Mouse (Mus musculus): ENCODE data around the gene Gm20498.
"Not testable (repeated sequence)": the region's sequence is repeated elsewhere in the genome, so short reads cannot be mapped to it uniquely, and the experiment has no call there.

DNA sequence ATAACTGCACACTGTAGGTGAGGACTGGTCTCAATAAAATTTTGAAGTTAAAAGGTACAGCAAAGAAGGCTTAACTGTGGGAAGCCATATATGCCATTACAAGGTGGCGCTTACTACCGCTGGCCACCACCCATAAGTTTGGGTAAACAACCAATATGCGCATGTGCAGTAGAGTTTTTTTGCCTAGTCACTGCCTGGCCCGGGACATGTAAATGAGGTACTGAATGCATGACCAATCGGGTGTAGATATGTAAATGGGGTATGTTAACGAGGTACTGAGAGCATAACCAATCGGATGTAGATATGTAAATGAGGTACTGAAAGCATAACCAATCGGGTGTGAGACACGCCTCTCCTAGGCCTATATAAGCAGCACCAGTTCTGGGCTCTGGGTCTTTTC is 35.8 kb downstream of the Gm20498 start:
- not testable (repeated sequence) for TF ChIP-seq CTCF (IDR thresholded peaks at IDR 0.05); EP300 (IDR thresholded peaks at IDR 0.05; ENCODE audit: insufficient read depth, low read depth, low read length); POLR2A (IDR thresholded peaks at IDR 0.05; ENCODE audit: insufficient read depth, low read depth, low read length)
